Mouse (Mus musculus) layer of hippocampus, postnatal 14 days (tissue): ENCODE results near the gene Kcnd1. TPM values are rescaled to one million over a fixed set of nuclear protein-coding genes. Genes with fewer than 3 reads are reported as not detected.
"Not testable (repeated sequence)": the region's sequence is repeated elsewhere in the genome, so short reads cannot be mapped to it uniquely, and the experiment has no call there.

Experiments
- DNase-seq, 2 experiments: peaks; one replicate each; pipeline ENCODE4 v3.0.0; 2021 to 2022; ENCODE audit warnings: low spot score in 2 of 2, mixed read lengths in 1 of 2
- long read RNA-seq, 2 experiments: library from polyadenylated mRNA; stranded (forward); transcript quantifications; one replicate each; pipeline ENCODE4 v2.0.0; 2021
- total RNA-seq, 2 experiments: library from RNA; stranded (reverse); gene quantifications; 2 replicates each; pipeline ENCODE4 v1.2.3; 2021

Gene Kcnd1
- total RNA-seq = 10 to 100 TPM in 1 of 2 experiments, 1 to 10 TPM in 1; 9.8 to 10.0 TPM
- long read RNA-seq, experiment 1, full-length matches to known transcripts = 1 of 2 reads
- long read RNA-seq, experiment 1, partial matches to known transcripts = 0 of 2 reads
- long read RNA-seq, experiment 1, other reads (novel, unspliced or antisense) = 1 of 2 reads
- long read RNA-seq, experiment 2, full-length matches to known transcripts = 1 of 1 reads
- long read RNA-seq, experiment 2, partial matches to known transcripts = 0 of 1 reads
- long read RNA-seq, experiment 2, other reads (novel, unspliced or antisense) = 0 of 1 reads

- DNase-seq = peak; percentile 37 to 62
Measured at GRCm38 (mm10) chrX:7821865-7822779, at the start of gene Kcnd1. Gene Kcnd1, plus strand, starts transcription at chrX:7822289.

GRCm38 (mm10) chrX:7772766-7773165 lies 49.3 kb upstream of the Kcnd1 start:
- no peak for DNase-seq

- no peak for DNase-seq
Measured at GRCm38 (mm10) chrX:7775501-7776205, 46.4 kb upstream of the Kcnd1 start.

GRCm38 (mm10) chrX:7776329-7777082 lies 45.6 kb upstream of the Kcnd1 start:
- DNase-seq = peak in 1 of 2 experiments; percentile 36

- DNase-seq = no peak
Measured at GRCm38 (mm10) chrX:7778450-7779244, 43.4 kb upstream of the Kcnd1 start.

- DNase-seq = no peak
Measured at GRCm38 (mm10) chrX:7779294-7779693, 42.8 kb upstream of the Kcnd1 start.

GRCm38 (mm10) chrX:7782603-7783092 lies 39.4 kb upstream of the Kcnd1 start:
- no peak for DNase-seq

- DNase-seq = peak; percentile 48 to 77
Measured at GRCm38 (mm10) chrX:7789542-7790136, 32.5 kb upstream of the Kcnd1 start, which contains the start of gene Gripap1. Gene Gripap1, plus strand, starts transcription at chrX:7789765.

GRCm38 (mm10) chrX:7790309-7790708 lies 31.8 kb upstream of the Kcnd1 start:
- peak in 1 of 2 experiments; percentile 15 for DNase-seq

- DNase-seq = no peak
Measured at GRCm38 (mm10) chrX:7793361-7793760, 28.7 kb upstream of the Kcnd1 start.

GRCm38 (mm10) chrX:7795016-7795415 lies 27.1 kb upstream of the Kcnd1 start:
- DNase-seq = no peak

- no peak for DNase-seq
Measured at GRCm38 (mm10) chrX:7797327-7797726, 24.8 kb upstream of the Kcnd1 start.

GRCm38 (mm10) chrX:7802157-7802556 lies 19.9 kb upstream of the Kcnd1 start:
- DNase-seq = not testable (repeated sequence)

- DNase-seq = not testable (repeated sequence)
Measured at GRCm38 (mm10) chrX:7815016-7815415, 7.1 kb upstream of the Kcnd1 start.

GRCm38 (mm10) chrX:7837146-7837545 lies 15.1 kb downstream of the Kcnd1 start:
- no peak for DNase-seq

GRCm38 (mm10) chrX:7840842-7841162 lies 18.7 kb downstream of the Kcnd1 start:
- DNase-seq = no peak

- DNase-seq = peak; percentile 87 to 95
Measured at GRCm38 (mm10) chrX:7841163-7842162, 19.4 kb downstream of the Kcnd1 start, which contains the start of gene Otud5. Gene Otud5, plus strand, starts transcription at chrX:7841364.

GRCm38 (mm10) chrX:7842318-7842717 lies 20.2 kb downstream of the Kcnd1 start:
- DNase-seq = no peak
